Mouse (Mus musculus) hindbrain, postnatal 0 days (tissue): ENCODE results near the gene Rbm47. TPM values are rescaled to one million over a fixed set of nuclear protein-coding genes. Genes with fewer than 3 reads are reported as not detected.

Source experiments
- ATAC-seq: fragments of 200-750 bp; cut with Nextera tagmentation; 2 replicates; pipeline ENCODE4 v1.8.0; 2017; ENCODE audit warnings: mild to moderate bottlenecking, moderate TSS enrichment, moderate library complexity
- DNase-seq: peaks from one replicate; pipeline ENCODE4 v3.0.0-alpha.2; 2015; ENCODE audit warnings: low spot score
- H3K27ac ChIP-seq: fragments of 300-500 bp; sonication (generic); 2 replicates; pipeline ENCODE4 v1.5.1; 2014; ENCODE audit warnings: mild to moderate bottlenecking
- H3K27me3 ChIP-seq: fragments of 300-500 bp; sonication (generic); 2 replicates; pipeline ENCODE4 v1.6.1; 2014; ENCODE audit warnings: low read length, mixed read lengths; ENCODE audit not compliant: insufficient read depth
- H3K36me3 ChIP-seq: fragments of 300-500 bp; sonication (generic); 2 replicates; pipeline ENCODE4 v1.6.1; 2014; ENCODE audit warnings: low read length, mixed read lengths; ENCODE audit not compliant: insufficient read depth
- H3K4me1 ChIP-seq: fragments of 300-500 bp; sonication (generic); 2 replicates; pipeline ENCODE4 v1.6.1; 2014; ENCODE audit warnings: antibody characterized with exemption, low read length, mixed read lengths; ENCODE audit not compliant: insufficient read depth
- H3K4me2 ChIP-seq: fragments of 300-500 bp; sonication (generic); 2 replicates; pipeline ENCODE4 v1.6.1; 2014; ENCODE audit warnings: low read depth, mild to moderate bottlenecking, low read length, moderate library complexity, mixed read lengths
- H3K4me3 ChIP-seq: fragments of 300-500 bp; sonication (generic); 2 replicates; pipeline ENCODE4 v1.5.1; 2014; ENCODE audit warnings: low read length
- H3K9ac ChIP-seq: fragments of 300-500 bp; sonication (generic); replicated peaks from 2 replicates; pipeline ENCODE4 v1.6.1; 2014; ENCODE audit warnings: mild to moderate bottlenecking, low read length, moderate library complexity, mixed read lengths
- H3K9me3 ChIP-seq: fragments of 300-500 bp; sonication (generic); 2 replicates; pipeline ENCODE4 v1.6.1; 2016; ENCODE audit warnings: low read length, mixed read lengths
- CTCF ChIP-seq: IDR thresholded peaks from 2 replicates; pipeline ENCODE4 v1.5.1; 2016; ENCODE audit warnings: antibody characterized with exemption, control low read depth, low read depth
- WGBS: fragments of 180-500 bp; shearing (Covaris S2); extraction: QIAGEN DNeasy Blood & Tissue Kit; methylation state at CpG from one replicate; pipeline ENCODE4 v1.1.7; 2014; 5-methylcytosine and 5-hydroxymethylcytosine counted together
- polyA plus RNA-seq: library from polyadenylated mRNA; unstranded; fragments of >200 nt; fragmentation: Nextera tagmentation; extraction: Ambion mirVana; gene quantifications from 2 replicates; pipeline ENCODE4 v1.2.1, GENCODE M21; 2015
- total RNA-seq: library from RNA; depleted of rRNA; stranded (reverse); fragments of >200 nt; gene quantifications from 2 replicates; pipeline ENCODE4 v1.2.3, GENCODE M21; 2014

Gene Rbm47
- total and polyA plus RNA-seq, 2 experiments from 2014 or later, result 2.5 to 5.0 TPM

DNA sequence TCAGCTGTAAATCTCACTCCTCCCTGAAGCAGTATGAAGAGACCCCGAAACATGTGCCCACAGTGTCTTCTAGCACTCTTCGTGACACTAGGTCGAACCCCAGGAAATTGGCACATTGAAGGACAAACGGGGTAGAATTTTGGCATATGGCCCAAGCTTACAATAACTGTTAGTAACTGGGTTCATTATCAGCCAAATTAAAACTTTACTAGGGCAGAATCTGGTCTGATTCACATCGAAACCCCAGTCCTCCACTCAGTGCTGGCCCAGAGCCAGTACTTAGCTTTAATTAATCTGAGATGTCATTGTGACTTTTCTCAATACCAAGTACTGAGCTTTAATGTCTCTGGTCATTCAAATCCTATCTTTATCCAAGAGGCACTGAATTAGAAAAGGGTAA is 122.1 kb downstream of the Rbm47 start:
- TF ChIP-seq CTCF, result no peak
- ATAC-seq (no peak), DNase-seq (no peak)
- no peak overlapping the region for H3K27ac ChIP-seq
- no peaks in the 10 kb centered on the region for H3K4me1 ChIP-seq
- H3K27me3 ChIP-seq, result no peaks in the 10 kb centered on the region
- H3K4me3 ChIP-seq, result no peak overlapping the region
- WGBS, result 52% methylated on average over 5 of the region's 5 CpGs
- H3K36me3 ChIP-seq, result no peaks in the 10 kb centered on the region
- H3K9ac ChIP-seq, result no peak overlapping the region
- no peaks in the 10 kb centered on the region for H3K9me3 ChIP-seq
- no peak overlapping the region for H3K4me2 ChIP-seq

- Histone ChIP-seq H3K4me1 (no peaks in the 10 kb centered on the region), H3K9me3 (no peaks in the 10 kb centered on the region), H3K27me3 (no peaks in the 10 kb centered on the region), H3K36me3 (no peaks in the 10 kb centered on the region), H3K27ac (no peak overlapping the region), H3K9ac (no peak overlapping the region), H3K4me3 (no peak overlapping the region), H3K4me2 (no peak overlapping the region)
- ATAC-seq (no peak), DNase-seq (no peak)
- 87% methylated on average over 3 of the region's 3 CpGs for WGBS
- no peak for TF ChIP-seq CTCF
Measured at GRCm38 (mm10) chr5:66046356-66046755, 126.6 kb downstream of the Rbm47 start.

- Histone ChIP-seq H3K27ac (no peak overlapping the region), H3K9ac (no peak overlapping the region), H3K36me3 (no peaks in the 10 kb centered on the region), H3K4me3 (no peak overlapping the region), H3K4me1 (no peaks in the 10 kb centered on the region), H3K4me2 (no peak overlapping the region), H3K27me3 (no peaks in the 10 kb centered on the region), H3K9me3 (no peaks in the 10 kb centered on the region)
- DNase-seq (no peak), ATAC-seq (no peak)
- no peak for TF ChIP-seq CTCF
- WGBS, result 88% methylated on average over 3 of the region's 3 CpGs
Measured at GRCm38 (mm10) chr5:66043897-66044296, 129.0 kb downstream of the Rbm47 start.

- H3K9me3 ChIP-seq, result no peaks in the 10 kb centered on the region
- H3K27ac ChIP-seq, result no peak overlapping the region
- ATAC-seq (no peak), DNase-seq (no peak)
- TF ChIP-seq CTCF, result no peak
- H3K27me3 ChIP-seq, result no peaks in the 10 kb centered on the region
- 47% methylated on average over 10 of the region's 10 CpGs for WGBS
- H3K4me1 ChIP-seq, result no peaks in the 10 kb centered on the region
- H3K4me3 ChIP-seq, result no peak overlapping the region
- no peaks in the 10 kb centered on the region for H3K36me3 ChIP-seq
- no peak overlapping the region for H3K9ac ChIP-seq
- H3K4me2 ChIP-seq, result no peak overlapping the region
Measured at GRCm38 (mm10) chr5:66042651-66043340, 130.1 kb downstream of the Rbm47 start.

GRCm38 (mm10) chr5:66040744-66041279 is 132.1 kb downstream of the Rbm47 start:
- Histone ChIP-seq H3K27ac (no peak overlapping the region), H3K4me3 (no peak overlapping the region), H3K9ac (no peak overlapping the region), H3K27me3 (no peaks in the 10 kb centered on the region), H3K4me2 (no peak overlapping the region), H3K4me1 (no peaks in the 10 kb centered on the region), H3K36me3 (no peaks in the 10 kb centered on the region), H3K9me3 (no peaks in the 10 kb centered on the region)
- WGBS, result 90% methylated on average over 7 of the region's 7 CpGs
- DNase-seq (no peak), ATAC-seq (no peak)
- no peak for TF ChIP-seq CTCF

DNA sequence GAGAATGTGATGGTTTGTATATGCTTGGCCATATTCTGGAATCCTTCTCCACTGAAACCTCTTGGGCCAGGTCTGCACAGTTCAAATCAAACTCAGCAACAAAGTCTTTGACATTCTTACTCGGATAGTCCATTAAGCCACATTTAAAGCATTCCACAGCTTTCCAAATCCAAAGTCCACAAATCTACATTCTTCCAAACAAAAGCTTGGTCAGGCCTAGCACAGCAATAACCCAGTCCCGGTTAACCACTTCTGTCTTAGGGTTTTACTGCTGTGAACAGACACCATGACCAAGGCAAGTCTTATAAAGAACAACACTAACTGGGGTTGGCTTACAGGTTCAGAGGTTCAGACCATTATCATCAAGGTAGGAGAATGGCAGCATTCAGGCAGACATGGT is 133.1 kb downstream of the Rbm47 start:
- Histone ChIP-seq H3K9ac (no peak overlapping the region), H3K4me1 (no peaks in the 10 kb centered on the region), H3K27ac (no peak overlapping the region), H3K36me3 (no peaks in the 10 kb centered on the region), H3K9me3 (no peaks in the 10 kb centered on the region), H3K27me3 (no peaks in the 10 kb centered on the region), H3K4me3 (no peak overlapping the region), H3K4me2 (no peak overlapping the region)
- WGBS, result 93% methylated on average over 2 of the region's 2 CpGs
- no peak for TF ChIP-seq CTCF
- DNase-seq (no peak), ATAC-seq (no peak)

DNA sequence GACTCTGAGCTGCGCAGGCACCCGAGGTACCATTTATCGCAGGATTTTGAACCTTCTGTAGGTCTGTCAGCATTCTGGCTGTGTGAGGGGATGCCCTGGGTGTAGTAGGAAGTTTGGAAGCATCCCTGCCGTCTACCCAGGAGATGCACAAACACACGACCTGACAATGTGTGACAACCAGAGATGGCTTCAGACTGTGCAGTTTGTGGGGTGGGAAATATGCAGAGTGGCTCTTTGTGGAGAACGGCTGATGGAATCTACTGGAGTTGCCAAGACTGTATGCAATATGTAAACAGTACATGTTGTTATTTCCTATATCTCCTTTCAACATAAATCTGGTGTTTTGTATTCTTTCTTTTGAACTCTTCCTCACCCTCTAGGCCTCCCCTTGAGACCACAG is 135.9 kb downstream of the Rbm47 start:
- Histone ChIP-seq H3K27me3 (no peaks in the 10 kb centered on the region), H3K9ac (no peak overlapping the region), H3K36me3 (no peaks in the 10 kb centered on the region), H3K9me3 (no peaks in the 10 kb centered on the region), H3K4me2 (no peak overlapping the region), H3K27ac (no peak overlapping the region), H3K4me3 (no peak overlapping the region), H3K4me1 (no peaks in the 10 kb centered on the region)
- ATAC-seq, result no peak
- WGBS, result 50% methylated on average over 6 of the region's 6 CpGs
- TF ChIP-seq CTCF, result no peak
- no peak for DNase-seq
